Mouse (Mus musculus): ENCODE data around the gene Cdh10. TPM values are rescaled to one million over a fixed set of nuclear protein-coding genes. Genes with fewer than 3 reads are reported as not detected.

Cdh10 gene
- polyA plus RNA-seq, 1 experiment from 2014 or later: 8.3 TPM

- Histone ChIP-seq H3K9me3 (no peaks in the 10 kb centered on the region), H3K9ac (replicated peaks) (no peak overlapping the region), H3K27ac (replicated peaks) (no peak overlapping the region), H3K4me1 (no peaks in the 10 kb centered on the region), H3K4me2 (replicated peaks) (no peak overlapping the region), H3K4me3 (no peak overlapping the region), H3K27me3 (no peaks in the 10 kb centered on the region), H3K36me3 (no peaks in the 10 kb centered on the region)
- no peak for ATAC-seq (ENCODE audit: low FRiP score, low read depth)
These were observed 174.8 kb downstream of the Cdh10 start for GRCm38 (mm10) chr15:18993512-18993911.

DNA sequence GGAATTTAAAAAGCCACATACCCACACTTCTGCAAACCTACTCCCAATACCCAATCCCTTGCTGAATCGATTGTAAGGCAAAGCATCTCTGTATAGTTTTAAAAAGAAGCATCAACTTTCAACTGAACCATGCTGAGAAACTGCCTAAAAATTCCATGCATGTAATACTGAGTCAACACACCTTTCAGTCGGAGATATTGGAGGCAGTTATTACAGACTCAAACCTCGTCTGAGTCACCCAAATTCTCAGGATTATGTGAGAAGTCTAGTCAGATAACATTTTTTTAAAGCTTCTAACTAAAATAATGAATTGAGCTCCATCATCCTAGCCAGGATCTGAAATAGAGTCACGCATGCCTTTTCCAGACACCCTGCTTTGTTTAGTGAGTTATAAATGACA is 175.5 kb downstream of the Cdh10 start:
- no peaks in the 10 kb centered on the region for H3K36me3 ChIP-seq
- no peaks in the 10 kb centered on the region for H3K9me3 ChIP-seq
- no peak for ATAC-seq (ENCODE audit: low FRiP score, low read depth)
- no peak overlapping the region for H3K27ac ChIP-seq (replicated peaks)
- no peak overlapping the region for H3K4me3 ChIP-seq
- H3K27me3 ChIP-seq: no peaks in the 10 kb centered on the region
- WGBS: 75% methylated on average over 4 of the region's 4 CpGs
- H3K4me2 ChIP-seq (replicated peaks): no peak overlapping the region
- no peaks in the 10 kb centered on the region for H3K4me1 ChIP-seq
- no peak overlapping the region for H3K9ac ChIP-seq (replicated peaks)

- Histone ChIP-seq H3K27me3 (no peaks in the 10 kb centered on the region), H3K9ac (replicated peaks) (no peak overlapping the region), H3K4me2 (replicated peaks) (no peak overlapping the region), H3K4me3 (no peak overlapping the region), H3K36me3 (no peaks in the 10 kb centered on the region; the same call in 1 of the 2 replicates), H3K27ac (replicated peaks) (no peak overlapping the region), H3K9me3 (no peaks in the 10 kb centered on the region), H3K4me1 (no peaks in the 10 kb centered on the region)
- 88% methylated on average over 10 of the region's 10 CpGs for WGBS
- ATAC-seq (ENCODE audit: low FRiP score, low read depth): peak; percentile 71
These were observed 192.1 kb downstream of the Cdh10 start for GRCm38 (mm10) chr15:19010829-19011228.

GRCm38 (mm10) chr15:19032983-19033382 is 214.2 kb downstream of the Cdh10 start:
- no peak for ATAC-seq (ENCODE audit: low FRiP score, low read depth)
- Histone ChIP-seq H3K4me3 (no peak overlapping the region), H3K36me3 (no peaks in the 10 kb centered on the region), H3K9me3 (no peaks in the 10 kb centered on the region), H3K4me1 (no peaks in the 10 kb centered on the region), H3K27me3 (no peaks in the 10 kb centered on the region), H3K4me2 (replicated peaks) (no peak overlapping the region), H3K27ac (replicated peaks) (no peak overlapping the region), H3K9ac (replicated peaks) (no peak overlapping the region)
- 77% methylated on average over 3 of the region's 3 CpGs for WGBS

DNA sequence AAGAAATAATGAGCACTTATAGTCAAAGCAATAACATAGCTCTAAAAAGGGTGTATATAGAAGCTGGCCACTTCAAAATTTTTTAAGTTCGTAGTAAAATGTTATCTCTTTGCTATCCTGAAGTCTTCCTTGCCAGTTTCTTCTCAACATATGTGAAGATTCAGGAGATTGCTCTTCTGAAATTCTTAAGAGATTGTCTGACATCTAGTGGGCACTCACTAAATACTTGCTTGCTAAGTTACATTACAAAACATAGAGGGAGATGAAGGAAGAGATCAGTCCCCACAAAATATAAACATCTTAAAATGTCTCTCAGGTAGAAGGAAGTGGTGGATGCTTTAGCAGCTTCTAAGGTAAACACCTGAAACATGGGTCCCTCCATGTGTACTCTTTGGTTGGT is 221.3 kb downstream of the Cdh10 start:
- no peaks in the 10 kb centered on the region for H3K27me3 ChIP-seq
- no peak overlapping the region for H3K4me2 ChIP-seq (replicated peaks)
- H3K4me1 ChIP-seq: no peaks in the 10 kb centered on the region
- H3K9ac ChIP-seq (replicated peaks): no peak overlapping the region
- no peak overlapping the region for H3K27ac ChIP-seq (replicated peaks)
- no peak overlapping the region for H3K4me3 ChIP-seq
- H3K36me3 ChIP-seq: no peaks in the 10 kb centered on the region
- H3K9me3 ChIP-seq: no peaks in the 10 kb centered on the region
- no peak for ATAC-seq (ENCODE audit: low FRiP score, low read depth)
- 72% methylated on average over 1 of the region's 1 CpGs for WGBS

All from midbrain, embryonic 12.5 days (tissue).